Mouse (Mus musculus): ENCODE data around the gene Erich3. TPM values are rescaled to one million over a fixed set of nuclear protein-coding genes. Genes with fewer than 3 reads are reported as not detected.
A peak's percentile ranks its signal among the peaks of the same experiment; 100 is the strongest.

Erich3 gene
- polyA plus RNA-seq, 1 experiment from 2014 or later = 0.12 TPM

- TF ChIP-seq CTCF (IDR thresholded peaks at IDR 0.05; ENCODE audit: low read depth) = no peak
- no peaks in the 10 kb centered on the region for H3K4me1 ChIP-seq (replicated peaks; ENCODE audit: control insufficient read depth, insufficient read depth, low read length)
- H3K9ac ChIP-seq (ENCODE audit: low read depth, low read length) = no peak overlapping the region
- 0 out of 2 replicates have a peak overlapping the region, but pooled peaks have one; percentile 9 for H3K27ac ChIP-seq (ENCODE audit: low read depth, low read length)
- ATAC-seq = no peak
- no peaks in the 10 kb centered on the region for H3K9me3 ChIP-seq (ENCODE audit: control insufficient read depth)
- H3K36me3 ChIP-seq (ENCODE audit: control insufficient read depth, insufficient read depth) = no peaks in the 10 kb centered on the region
- no peaks in the 10 kb centered on the region for H3K27me3 ChIP-seq (replicated peaks; ENCODE audit: control insufficient read depth, insufficient read depth, low read length)
- WGBS = 52% methylated on average over 14 of the region's 14 CpGs
- no peak overlapping the region for H3K4me3 ChIP-seq (ENCODE audit: low read depth, low read length)
- H3K4me2 ChIP-seq (replicated peaks; ENCODE audit: low read depth) = peak overlapping the region; percentile 25
Measured at GRCm38 (mm10) chr3:154691897-154692571, 28.4 kb downstream of the Erich3 start.

GRCm38 (mm10) chr3:154692572-154692922 lies 28.9 kb downstream of the Erich3 start:
- Histone ChIP-seq H3K4me1 (replicated peaks; ENCODE audit: control insufficient read depth, insufficient read depth, low read length) (no peaks in the 10 kb centered on the region), H3K36me3 (ENCODE audit: control insufficient read depth, insufficient read depth) (no peaks in the 10 kb centered on the region), H3K9ac (ENCODE audit: low read depth, low read length) (no peak overlapping the region), H3K9me3 (ENCODE audit: control insufficient read depth) (no peaks in the 10 kb centered on the region), H3K27ac (ENCODE audit: low read depth, low read length) (no peak overlapping the region), H3K27me3 (replicated peaks; ENCODE audit: control insufficient read depth, insufficient read depth, low read length) (no peaks in the 10 kb centered on the region), H3K4me3 (ENCODE audit: low read depth, low read length) (no peak overlapping the region), H3K4me2 (replicated peaks; ENCODE audit: low read depth) (no peak overlapping the region)
- TF ChIP-seq CTCF (IDR thresholded peaks at IDR 0.05; ENCODE audit: low read depth) = no peak
- ATAC-seq = no peak
- 69% methylated on average over 3 of the region's 3 CpGs for WGBS

GRCm38 (mm10) chr3:154693902-154694301 lies 30.2 kb downstream of the Erich3 start:
- Histone ChIP-seq H3K9me3 (ENCODE audit: control insufficient read depth) (no peaks in the 10 kb centered on the region), H3K9ac (ENCODE audit: low read depth, low read length) (no peak overlapping the region), H3K4me1 (replicated peaks; ENCODE audit: control insufficient read depth, insufficient read depth, low read length) (no peaks in the 10 kb centered on the region), H3K4me3 (ENCODE audit: low read depth, low read length) (no peak overlapping the region), H3K27me3 (replicated peaks; ENCODE audit: control insufficient read depth, insufficient read depth, low read length) (no peaks in the 10 kb centered on the region), H3K36me3 (ENCODE audit: control insufficient read depth, insufficient read depth) (no peaks in the 10 kb centered on the region), H3K4me2 (replicated peaks; ENCODE audit: low read depth) (no peak overlapping the region), H3K27ac (ENCODE audit: low read depth, low read length) (no peak overlapping the region)
- ATAC-seq = no peak
- TF ChIP-seq CTCF (IDR thresholded peaks at IDR 0.05; ENCODE audit: low read depth) = no peak
- WGBS = 75% methylated on average over 4 of the region's 4 CpGs

GRCm38 (mm10) chr3:154696611-154697010 lies 33.0 kb downstream of the Erich3 start:
- Histone ChIP-seq H3K36me3 (ENCODE audit: control insufficient read depth, insufficient read depth) (no peaks in the 10 kb centered on the region), H3K27me3 (replicated peaks; ENCODE audit: control insufficient read depth, insufficient read depth, low read length) (no peaks in the 10 kb centered on the region), H3K9ac (ENCODE audit: low read depth, low read length) (no peak overlapping the region), H3K27ac (ENCODE audit: low read depth, low read length) (no peak overlapping the region), H3K9me3 (ENCODE audit: control insufficient read depth) (no peaks in the 10 kb centered on the region), H3K4me2 (replicated peaks; ENCODE audit: low read depth) (no peak overlapping the region), H3K4me3 (ENCODE audit: low read depth, low read length) (no peak overlapping the region), H3K4me1 (replicated peaks; ENCODE audit: control insufficient read depth, insufficient read depth, low read length) (no peaks in the 10 kb centered on the region)
- ATAC-seq = no peak
- 73% methylated on average over 3 of the region's 3 CpGs for WGBS
- no peak for TF ChIP-seq CTCF (IDR thresholded peaks at IDR 0.05; ENCODE audit: low read depth)

- no peaks in the 10 kb centered on the region for H3K27me3 ChIP-seq (replicated peaks; ENCODE audit: control insufficient read depth, insufficient read depth, low read length)
Measured at GRCm38 (mm10) chr3:154698907-154699306, 35.2 kb downstream of the Erich3 start.

GRCm38 (mm10) chr3:154700296-154700695 lies 36.6 kb downstream of the Erich3 start:
- Histone ChIP-seq H3K9me3 (ENCODE audit: control insufficient read depth) (no peaks in the 10 kb centered on the region), H3K36me3 (ENCODE audit: control insufficient read depth, insufficient read depth) (no peaks in the 10 kb centered on the region), H3K4me2 (replicated peaks; ENCODE audit: low read depth) (no peak overlapping the region), H3K4me1 (replicated peaks; ENCODE audit: control insufficient read depth, insufficient read depth, low read length) (no peaks in the 10 kb centered on the region), H3K9ac (ENCODE audit: low read depth, low read length) (no peak overlapping the region), H3K27me3 (replicated peaks; ENCODE audit: control insufficient read depth, insufficient read depth, low read length) (no peaks in the 10 kb centered on the region), H3K27ac (ENCODE audit: low read depth, low read length) (no peak overlapping the region), H3K4me3 (ENCODE audit: low read depth, low read length) (no peak overlapping the region)
- no peak for TF ChIP-seq CTCF (IDR thresholded peaks at IDR 0.05; ENCODE audit: low read depth)
- no peak for ATAC-seq
- WGBS = 72% methylated on average over 3 of the region's 3 CpGs

More at GRCm38 (mm10) chr3:154698907-154699306, 35.2 kb downstream of the Erich3 start:
- no peaks in the 10 kb centered on the region for H3K9me3 ChIP-seq (ENCODE audit: control insufficient read depth)
- H3K9ac ChIP-seq (ENCODE audit: low read depth, low read length) = no peak overlapping the region
- ATAC-seq = no peak
- H3K4me3 ChIP-seq (ENCODE audit: low read depth, low read length) = no peak overlapping the region
- 49% methylated on average over 5 of the region's 5 CpGs for WGBS
- H3K4me2 ChIP-seq (replicated peaks; ENCODE audit: low read depth) = no peak overlapping the region
- no peaks in the 10 kb centered on the region for H3K4me1 ChIP-seq (replicated peaks; ENCODE audit: control insufficient read depth, insufficient read depth, low read length)
- H3K27ac ChIP-seq (ENCODE audit: low read depth, low read length) = no peak overlapping the region
- H3K36me3 ChIP-seq (ENCODE audit: control insufficient read depth, insufficient read depth) = no peaks in the 10 kb centered on the region
- no peak for TF ChIP-seq CTCF (IDR thresholded peaks at IDR 0.05; ENCODE audit: low read depth)

Measured in intestine, postnatal 0 days (tissue).